Mouse (Mus musculus) kidney, adult 2 months (tissue): ENCODE measurements around the gene Dhx38. TPM values are rescaled to one million over a fixed set of nuclear protein-coding genes. Genes with fewer than 3 reads are reported as not detected.

Experiments used
- DNase-seq: peaks from one replicate; pipeline ENCODE4 v3.0.0; 2021
- H3K27ac ChIP-seq: fragments of 200-500 bp; 2 replicates; pipeline ENCODE4 v1.5.1; 2012; ENCODE audit warnings: low read depth, low read length, control low read depth, inconsistent platforms; ENCODE audit not compliant: insufficient read depth
- H3K27me3 ChIP-seq: fragments of 200-500 bp; replicated peaks from 2 replicates; pipeline ENCODE4 v1.6.1; 2012; ENCODE audit warnings: mild to moderate bottlenecking, moderate library complexity, low read length, inconsistent platforms; ENCODE audit not compliant: control insufficient read depth, insufficient read depth
- H3K36me3 ChIP-seq: fragments of 200-500 bp; 2 replicates; pipeline ENCODE4 v1.6.1; 2012; ENCODE audit warnings: mild to moderate bottlenecking, moderate library complexity, low read length, inconsistent platforms; ENCODE audit not compliant: control insufficient read depth, insufficient read depth
- H3K4me1 ChIP-seq: fragments of 200-500 bp; 2 replicates; pipeline ENCODE4 v1.6.1; 2011; ENCODE audit warnings: low read length; ENCODE audit not compliant: control insufficient read depth, insufficient read depth
- H3K4me3 ChIP-seq: fragments of 200-500 bp; 2 replicates; pipeline ENCODE4 v1.5.1; 2011; ENCODE audit warnings: mild to moderate bottlenecking, low read depth, low read length, control low read depth; ENCODE audit not compliant: insufficient read depth
- CTCF ChIP-seq: fragments of 200-500 bp; conservative IDR thresholded peaks from 2 replicates; pipeline ENCODE4 v1.5.1; 2011; ENCODE audit warnings: low read depth, mild to moderate bottlenecking, control low read depth, low read length, moderate library complexity, mixed read lengths; ENCODE audit not compliant: insufficient read depth, insufficient read length
- POLR2A ChIP-seq: fragments of 200-500 bp; IDR thresholded peaks from one replicate; pipeline ENCODE4 v1.6.1; 2011; ENCODE audit warnings: low read depth, low read length, control low read depth
- WGBS: fragments of 180-500 bp; shearing (Covaris S2); methylation state at CpG from one replicate; pipeline ENCODE4 v1.1.7; 2018; 5-methylcytosine and 5-hydroxymethylcytosine counted together
- polyA plus RNA-seq: library from polyadenylated mRNA; depleted of rRNA; stranded (reverse); fragments of >200 nt; gene quantifications from 2 replicates; pipeline ENCODE4 v1.2.3, GENCODE M21; 2012

The Dhx38 gene
- polyA plus RNA-seq, 1 experiment, result 14.6 TPM

GRCm38 (mm10) chr8:109542748-109543519, 22.7 kb downstream of the Dhx38 start:
- WGBS, result 56% methylated on average over 8 of the region's 8 CpGs
- Histone ChIP-seq H3K27ac (no peak overlapping the region), H3K36me3 (no peaks in the 10 kb centered on the region), H3K4me1 (no peaks in the 10 kb centered on the region), H3K27me3 (no peaks in the 10 kb centered on the region), H3K4me3 (no peak overlapping the region)
- DNase-seq, result no peak
- TF ChIP-seq POLR2A (no peak), CTCF (no peak)

GRCm38 (mm10) chr8:109542165-109542564, 23.5 kb downstream of the Dhx38 start:
- DNase-seq, result no peak
- H3K27ac ChIP-seq, result no peak overlapping the region
- H3K4me3 ChIP-seq, result no peak overlapping the region
- TF ChIP-seq CTCF (no peak), POLR2A (no peak)
- H3K27me3 ChIP-seq, result no peaks in the 10 kb centered on the region
- H3K36me3 ChIP-seq, result no peaks in the 10 kb centered on the region
- no peaks in the 10 kb centered on the region for H3K4me1 ChIP-seq
- WGBS, result 80% methylated on average over 5 of the region's 5 CpGs

- Histone ChIP-seq H3K4me3 (no peak overlapping the region), H3K27ac (no peak overlapping the region), H3K4me1 (no peaks in the 10 kb centered on the region), H3K36me3 (no peaks in the 10 kb centered on the region), H3K27me3 (no peaks in the 10 kb centered on the region)
- 11% methylated on average over 5 of the region's 5 CpGs for WGBS
- TF ChIP-seq CTCF (peak; percentile 73), POLR2A (no peak)
- DNase-seq, result peak; percentile 74
Measured at GRCm38 (mm10) chr8:109536703-109537102, 29.0 kb downstream of the Dhx38 start.

GRCm38 (mm10) chr8:109535140-109535990, 30.3 kb downstream of the Dhx38 start:
- Histone ChIP-seq H3K27me3 (no peaks in the 10 kb centered on the region), H3K27ac (no peak overlapping the region), H3K36me3 (no peaks in the 10 kb centered on the region), H3K4me3 (no peak overlapping the region), H3K4me1 (no peaks in the 10 kb centered on the region)
- peak; percentile 32 for DNase-seq
- WGBS, result 86% methylated on average over 19 of the region's 19 CpGs
- TF ChIP-seq CTCF (peak; percentile 49), POLR2A (no peak)

GRCm38 (mm10) chr8:109524008-109524407, 41.7 kb downstream of the Dhx38 start:
- TF ChIP-seq CTCF, result no peak
- no peak for TF ChIP-seq POLR2A
- Histone ChIP-seq H3K4me3 (no peak overlapping the region), H3K4me1 (no peaks in the 10 kb centered on the region), H3K36me3 (no peaks in the 10 kb centered on the region), H3K27me3 (no peaks in the 10 kb centered on the region), H3K27ac (no peak overlapping the region)
- WGBS, result 90% methylated on average over 2 of the region's 2 CpGs
- no peak for DNase-seq

GRCm38 (mm10) chr8:109505560-109505959, 60.1 kb downstream of the Dhx38 start:
- H3K4me3 ChIP-seq, result no peak overlapping the region
- no peak for TF ChIP-seq CTCF
- TF ChIP-seq POLR2A, result no peak
- DNase-seq, result no peak
- H3K4me1 ChIP-seq, result no peaks in the 10 kb centered on the region
- H3K27me3 ChIP-seq, result no peaks in the 10 kb centered on the region
- H3K27ac ChIP-seq, result no peak overlapping the region
- WGBS, result 71% methylated on average over 5 of the region's 5 CpGs
- no peaks in the 10 kb centered on the region for H3K36me3 ChIP-seq

- no peak overlapping the region for H3K27ac ChIP-seq
- no peaks in the 10 kb centered on the region for H3K27me3 ChIP-seq
- no peak for DNase-seq
- WGBS, result 79% methylated on average over 1 of the region's 1 CpGs
- H3K4me3 ChIP-seq, result no peak overlapping the region
- H3K36me3 ChIP-seq, result no peaks in the 10 kb centered on the region
- no peaks in the 10 kb centered on the region for H3K4me1 ChIP-seq
- TF ChIP-seq POLR2A (no peak), CTCF (no peak)
Measured at GRCm38 (mm10) chr8:109503566-109503965, 62.1 kb downstream of the Dhx38 start.
